Mouse (Mus musculus): Measurements from ENCODE around the gene Cox20.
"Not testable (repeated sequence)": the region's sequence is repeated elsewhere in the genome, so short reads cannot be mapped to it uniquely, and the experiment has no call there.

Cox20 gene

GRCm38 (mm10) chr1:178318389-178319184 lies at the start of gene Cox20:
Gene Cox20, plus strand, starts transcription at chr1:178319130.
- peak; percentile 87 for DNase-seq (ENCODE audit: low spot score)

GRCm38 (mm10) chr1:178270635-178271034 lies 48.3 kb upstream of the Cox20 start:
- DNase-seq (ENCODE audit: low spot score): no peak

GRCm38 (mm10) chr1:178275174-178275730 lies 43.7 kb upstream of the Cox20 start:
- DNase-seq (ENCODE audit: low spot score): no peak

- no peak for DNase-seq (ENCODE audit: low spot score)
Measured at GRCm38 (mm10) chr1:178275738-178276053, 43.2 kb upstream of the Cox20 start.

GRCm38 (mm10) chr1:178276054-178276911 lies 42.6 kb upstream of the Cox20 start:
- DNase-seq (ENCODE audit: low spot score): no peak

GRCm38 (mm10) chr1:178283314-178283713 lies 35.6 kb upstream of the Cox20 start:
- not testable (repeated sequence) for DNase-seq (ENCODE audit: low spot score)

- DNase-seq (ENCODE audit: low spot score): no peak
Measured at GRCm38 (mm10) chr1:178283946-178284720, 34.8 kb upstream of the Cox20 start.

GRCm38 (mm10) chr1:178287601-178288176 lies 31.2 kb upstream of the Cox20 start:
- no peak for DNase-seq (ENCODE audit: low spot score)

GRCm38 (mm10) chr1:178291716-178292115 lies 27.2 kb upstream of the Cox20 start:
- no peak for DNase-seq (ENCODE audit: low spot score)

- DNase-seq (ENCODE audit: low spot score): no peak
Measured at GRCm38 (mm10) chr1:178294051-178294450, 24.9 kb upstream of the Cox20 start.

GRCm38 (mm10) chr1:178301261-178301660 lies 17.7 kb upstream of the Cox20 start:
- not testable (repeated sequence) for DNase-seq (ENCODE audit: low spot score)

GRCm38 (mm10) chr1:178303425-178303824 lies 15.5 kb upstream of the Cox20 start:
- DNase-seq (ENCODE audit: low spot score): no peak

GRCm38 (mm10) chr1:178309487-178309886 lies 9.4 kb upstream of the Cox20 start:
- no peak for DNase-seq (ENCODE audit: low spot score)

GRCm38 (mm10) chr1:178310128-178310527 lies 8.8 kb upstream of the Cox20 start:
- no peak for DNase-seq (ENCODE audit: low spot score)

- DNase-seq (ENCODE audit: low spot score): no peak
Measured at GRCm38 (mm10) chr1:178313039-178313597, 5.8 kb upstream of the Cox20 start.

GRCm38 (mm10) chr1:178314236-178314635 lies 4.7 kb upstream of the Cox20 start:
- no peak for DNase-seq (ENCODE audit: low spot score)

GRCm38 (mm10) chr1:178317275-178318001 lies 1.5 kb upstream of the Cox20 start:
- DNase-seq (ENCODE audit: low spot score): no peak

GRCm38 (mm10) chr1:178318002-178318388 lies 935 bp upstream of the Cox20 start:
- peak; percentile 88 for DNase-seq (ENCODE audit: low spot score)

GRCm38 (mm10) chr1:178319295-178320037 lies 536 bp downstream of the Cox20 start:
- no peak for DNase-seq (ENCODE audit: low spot score)

All from layer of hippocampus, adult 9-10 months (tissue).